8 mouse cellular contexts compared by ENCODE assay signal in genomic region chr19:46314151-46314601, GRCm38 (mm10). TPM values are rescaled to one million over a fixed set of nuclear protein-coding genes. Genes with fewer than 3 reads are reported as not detected.
A peak's percentile ranks its signal among the peaks of the same experiment; 100 is the strongest.
DNase-seq lines count a peak whose midpoint lies in the region; ATAC-seq and TF ChIP-seq lines count a peak whose summit lies in the region.

No protein-coding gene starts in this region.

- peak overlapping the region; percentile 98 for H3K27ac ChIP-seq in liver, embryonic 13.5 days
- H3K27ac ChIP-seq in thymus, adult 2 months (ENCODE audit: control insufficient read depth, insufficient read depth, low read length) = no peak overlapping the region

- peak overlapping the region; percentile 93 for H3K4me2 ChIP-seq in liver, embryonic 13.5 days

- H3K4me3 ChIP-seq in liver, embryonic 13.5 days (replicated peaks) = peak overlapping the region; percentile 56
- H3K4me3 ChIP-seq in thymus, adult 2 months (ENCODE audit: control insufficient read depth, insufficient read depth, low read length) = no peak overlapping the region

- peak; percentile 39 for DNase-seq in cerebellum, adult 11 months
- peak; percentile 9 for DNase-seq in left cerebral cortex, postnatal 4 days
- DNase-seq in left cerebral cortex, postnatal 25 days (ENCODE audit: low spot score in 2 of 2) = no peak
- DNase-seq in c-Kit-negative CD71-positive TER-119-positive erythroid progenitor cells, embryonic 14.5 days (ENCODE audit: low read depth, low spot score) = peak; percentile 53
- peak; percentile 75 for DNase-seq in liver, embryonic 13.5 days
- DNase-seq in c-Kit-positive CD71-positive TER-119-positive erythroid progenitor cells, embryonic 14.5 days (ENCODE audit: low spot score) = no peak
- no peak for DNase-seq in thymus, adult 2 months

- peaks cover 68% of the 10 kb centered on the region for H3K27me3 ChIP-seq in liver, embryonic 13.5 days
- H3K27me3 ChIP-seq in thymus, adult 2 months (ENCODE audit: control insufficient read depth, insufficient read depth, low read length) = peaks cover 24% of the 10 kb centered on the region

- no peak for TF ChIP-seq POLR2A in thymus, adult 2 months (IDR thresholded peaks at IDR 0.05; ENCODE audit: control insufficient read depth, extremely low read depth, insufficient read depth, low read length, poor library complexity)

- TF ChIP-seq CTCF in thymus, adult 2 months (IDR thresholded peaks at IDR 0.05; ENCODE audit: borderline replicate concordance, control insufficient read depth, extremely low read depth, insufficient read depth, low read length, poor library complexity) = no peak

- peaks cover 33% of the 10 kb centered on the region for H3K36me3 ChIP-seq in liver, embryonic 13.5 days
- H3K36me3 ChIP-seq in thymus, adult 2 months (ENCODE audit: control insufficient read depth, insufficient read depth, low read length) = peaks cover 17% of the 10 kb centered on the region; the same call in 1 of the 2 replicates

- H3K9me3 ChIP-seq in liver, embryonic 13.5 days (replicated peaks) = no peaks in the 10 kb centered on the region

- ATAC-seq in cerebellum, adult (ENCODE audit: insufficient number of reproducible peaks, low FRiP score, low TSS enrichment) = no peak
- ATAC-seq in liver, embryonic 13.5 days (ENCODE audit: low read depth) = peak; percentile 59

- WGBS in liver, embryonic 13.5 days (ENCODE audit: insufficient replicate concordance) = 11% methylated on average over 18 of the region's 18 CpGs
- WGBS in thymus, adult 2 months = 53% methylated on average over 18 of the region's 18 CpGs

- H3K9ac ChIP-seq in liver, embryonic 13.5 days = peak overlapping the region; percentile 77

- intact Hi-C loops in left cerebral cortex, postnatal 4 days (cut with DNase I) = no loop called here
- intact Hi-C loops in left cerebral cortex, postnatal 25 days (cut with DNase I) = no loop called here

- H3K4me1 ChIP-seq in liver, embryonic 13.5 days (replicated peaks) = peaks cover 82% of the 10 kb centered on the region
- peaks cover 9% of the 10 kb centered on the region for H3K4me1 ChIP-seq in thymus, adult 2 months (replicated peaks; ENCODE audit: control insufficient read depth, insufficient read depth, low read length)

RNA-seq across cellular contexts. Expression of gene Nfkb2, which starts 10.1 kb away (rescaled TPM):
- total RNA-seq in left cerebral cortex, postnatal 4 days (2021) = 1 to 10 TPM; 2.5 to 2.8 TPM
- total RNA-seq in left cerebral cortex, postnatal 25 days (2021) = 1 to 10 TPM; 2.4 to 3.0 TPM
- polyA plus RNA-seq in liver, embryonic 13.5 days (2015; fragmentation: Nextera tagmentation; extraction: Ambion mirVana) = 3.9 and 4.3 TPM in 2 replicates
- 107 and 122 TPM in 2 replicates for polyA plus RNA-seq in thymus, adult 2 months (2012; rRNA removed)

RNA-seq across cellular contexts. Expression of gene Psd, which starts 12.8 kb away (rescaled TPM):
- 100 to 1,000 TPM; 670 to 671 TPM for total RNA-seq in left cerebral cortex, postnatal 4 days (2021)
- 100 to 1,000 TPM; 588 to 629 TPM for total RNA-seq in left cerebral cortex, postnatal 25 days (2021)
- 5.8 and 7.1 TPM in 2 replicates for polyA plus RNA-seq in liver, embryonic 13.5 days (2015; fragmentation: Nextera tagmentation; extraction: Ambion mirVana)
- 1.5 and 1.6 TPM in 2 replicates for polyA plus RNA-seq in thymus, adult 2 months (2012; rRNA removed)

RNA-seq across cellular contexts. Expression of gene Fbxl15, which starts 13.8 kb away (rescaled TPM):
- total RNA-seq in left cerebral cortex, postnatal 4 days (2021) = 10 to 100 TPM; 22.3 to 23.4 TPM
- 10 to 100 TPM; 28.6 to 29.0 TPM for total RNA-seq in left cerebral cortex, postnatal 25 days (2021)
- polyA plus RNA-seq in liver, embryonic 13.5 days (2015; fragmentation: Nextera tagmentation; extraction: Ambion mirVana) = 11.2 and 12.1 TPM in 2 replicates
- polyA plus RNA-seq in thymus, adult 2 months (2012; rRNA removed) = 13.5 and 15.2 TPM in 2 replicates

RNA-seq across cellular contexts. Expression of gene Cuedc2, which starts 24.3 kb away (rescaled TPM):
- 100 to 1,000 TPM; 221 to 222 TPM for total RNA-seq in left cerebral cortex, postnatal 4 days (2021)
- 100 to 1,000 TPM; 174 to 185 TPM for total RNA-seq in left cerebral cortex, postnatal 25 days (2021)
- 85.6 and 86.7 TPM in 2 replicates for polyA plus RNA-seq in liver, embryonic 13.5 days (2015; fragmentation: Nextera tagmentation; extraction: Ambion mirVana)
- polyA plus RNA-seq in thymus, adult 2 months (2012; rRNA removed) = 85.4 and 105 TPM in 2 replicates

RNA-seq across cellular contexts. Expression of gene Mfsd13a, which starts 26.7 kb away (rescaled TPM):
- total RNA-seq in left cerebral cortex, postnatal 4 days (2021) = 10 to 100 TPM; 16.8 to 18.3 TPM
- 10 to 100 TPM; 24.1 to 28.1 TPM for total RNA-seq in left cerebral cortex, postnatal 25 days (2021)
- 10.6 and 12.3 TPM in 2 replicates for polyA plus RNA-seq in liver, embryonic 13.5 days (2015; fragmentation: Nextera tagmentation; extraction: Ambion mirVana)
- 16.8 and 20.6 TPM in 2 replicates for polyA plus RNA-seq in thymus, adult 2 months (2012; rRNA removed)

Comparison
In these comparisons a context has a peak if more than half of its experiments do, and no peak if none do; other contexts are left out.
1. DNase-seq: peak in cerebellum, adult 11 months (single experiment), left cerebral cortex, postnatal 4 days (single experiment), c-Kit-negative CD71-positive TER-119-positive erythroid progenitor cells, embryonic 14.5 days (single experiment) and liver, embryonic 13.5 days (single experiment); none in left cerebral cortex, postnatal 25 days (0 of 2), c-Kit-positive CD71-positive TER-119-positive erythroid progenitor cells, embryonic 14.5 days (single experiment) and thymus, adult 2 months (single experiment).